Mouse (Mus musculus) neural tube, embryonic 11.5 days (tissue): ENCODE data around the gene Cblb. TPM values are rescaled to one million over a fixed set of nuclear protein-coding genes. Genes with fewer than 3 reads are reported as not detected.

Source experiments
- ATAC-seq: fragments of 200-750 bp; cut with Nextera tagmentation; 2 replicates; pipeline ENCODE4 v1.8.0; 2017; ENCODE audit warnings: moderate number of reproducible peaks, mild to moderate bottlenecking, moderate TSS enrichment, moderate library complexity; ENCODE audit not compliant: insufficient read depth, low FRiP score, low TSS enrichment
- DNase-seq: peaks from one replicate; pipeline ENCODE4 v3.0.0-alpha.2; 2015; ENCODE audit warnings: low spot score
- H3K27ac ChIP-seq: fragments of 300-500 bp; sonication (generic); 2 replicates; pipeline ENCODE4 v1.5.1; 2014; ENCODE audit warnings: low read depth, mild to moderate bottlenecking, low read length
- H3K27me3 ChIP-seq: fragments of 300-500 bp; sonication (generic); 2 replicates; pipeline ENCODE4 v1.6.1; 2014; ENCODE audit warnings: mild to moderate bottlenecking, low read length, mixed read lengths; ENCODE audit not compliant: control insufficient read depth, insufficient read depth
- H3K36me3 ChIP-seq: fragments of 300-500 bp; sonication (generic); 2 replicates; pipeline ENCODE4 v1.6.1; 2014; ENCODE audit warnings: mild to moderate bottlenecking, low read length, moderate library complexity, mixed read lengths; ENCODE audit not compliant: control insufficient read depth, insufficient read depth
- H3K4me1 ChIP-seq: fragments of 300-500 bp; sonication (generic); 2 replicates; pipeline ENCODE4 v1.6.1; 2014; ENCODE audit warnings: low read length, mixed read lengths; ENCODE audit not compliant: control insufficient read depth, insufficient read depth
- H3K4me2 ChIP-seq: fragments of 300-500 bp; sonication (generic); 2 replicates; pipeline ENCODE4 v1.6.1; 2014; ENCODE audit warnings: low read depth, mild to moderate bottlenecking, moderate library complexity
- H3K4me3 ChIP-seq: fragments of 300-500 bp; sonication (generic); 2 replicates; pipeline ENCODE4 v1.5.1; 2014; ENCODE audit warnings: low read depth, low read length
- H3K9ac ChIP-seq: fragments of 300-500 bp; sonication (generic); 2 replicates; pipeline ENCODE4 v1.6.1; 2014; ENCODE audit warnings: mild to moderate bottlenecking, low read length
- H3K9me3 ChIP-seq: fragments of 300-500 bp; sonication (generic); 2 replicates; pipeline ENCODE4 v1.6.1; 2016; ENCODE audit warnings: low read length; ENCODE audit not compliant: control insufficient read depth
- WGBS: fragments of 180-500 bp; shearing (Covaris S2); extraction: QIAGEN DNeasy Blood & Tissue Kit; methylation state at CpG from one replicate; pipeline ENCODE4 v1.1.7; 2014; 5-methylcytosine and 5-hydroxymethylcytosine counted together
- polyA plus RNA-seq: library from polyadenylated mRNA; unstranded; fragments of >200 nt; fragmentation: Nextera tagmentation; extraction: Ambion mirVana; gene quantifications from 2 replicates; pipeline ENCODE4 v1.2.1, GENCODE M21; 2014

The Cblb gene
- polyA plus RNA-seq, 1 experiment from 2014 or later = 41.7 TPM

- Histone ChIP-seq H3K27ac (no peak overlapping the region), H3K36me3 (no peaks in the 10 kb centered on the region), H3K9ac (no peak overlapping the region), H3K4me3 (no peak overlapping the region), H3K4me2 (no peak overlapping the region), H3K4me1 (no peaks in the 10 kb centered on the region), H3K9me3 (no peaks in the 10 kb centered on the region), H3K27me3 (no peaks in the 10 kb centered on the region)
- ATAC-seq = no peak
- WGBS = 69% methylated on average over 5 of the region's 5 CpGs
- no peak for DNase-seq
These were observed 124.1 kb downstream of the Cblb start for GRCm38 (mm10) chr16:52155030-52155696.

DNA sequence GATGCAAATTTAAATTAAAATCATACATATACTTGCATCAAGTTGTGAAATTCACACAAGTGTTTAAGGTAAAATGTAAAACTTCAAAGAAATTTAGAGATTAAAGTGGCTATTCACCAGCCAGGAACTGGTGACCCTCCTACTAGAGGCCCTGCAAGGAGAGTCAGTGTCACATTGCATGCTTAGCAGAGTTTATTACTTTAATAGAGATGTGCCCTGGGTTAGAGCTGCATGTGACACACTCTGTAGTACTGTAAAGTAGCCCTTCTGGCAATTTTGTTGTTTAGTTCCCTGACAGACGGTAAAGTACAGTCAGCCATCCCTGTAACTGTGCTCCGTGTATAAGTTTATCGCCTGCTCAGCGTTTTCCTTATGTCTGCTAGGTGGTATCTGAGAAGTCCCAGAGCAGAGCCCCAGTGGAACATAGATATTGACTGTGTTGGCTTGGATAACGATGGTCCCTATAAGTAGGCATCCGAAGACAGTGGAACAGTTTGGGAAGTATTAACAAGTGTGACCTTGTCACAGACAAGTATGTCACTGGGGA is 129.0 kb downstream of the Cblb start:
- DNase-seq (no peak), ATAC-seq (no peak)
- H3K27me3 ChIP-seq = no peaks in the 10 kb centered on the region
- peaks cover 3% of the 10 kb centered on the region; the same call in 1 of the 2 replicates for H3K36me3 ChIP-seq
- WGBS = 95% methylated on average over 6 of the region's 6 CpGs
- no peak overlapping the region for H3K4me3 ChIP-seq
- no peak overlapping the region for H3K4me2 ChIP-seq
- no peaks in the 10 kb centered on the region for H3K4me1 ChIP-seq
- H3K9ac ChIP-seq = no peak overlapping the region
- H3K27ac ChIP-seq = no peak overlapping the region
- no peaks in the 10 kb centered on the region for H3K9me3 ChIP-seq

DNA sequence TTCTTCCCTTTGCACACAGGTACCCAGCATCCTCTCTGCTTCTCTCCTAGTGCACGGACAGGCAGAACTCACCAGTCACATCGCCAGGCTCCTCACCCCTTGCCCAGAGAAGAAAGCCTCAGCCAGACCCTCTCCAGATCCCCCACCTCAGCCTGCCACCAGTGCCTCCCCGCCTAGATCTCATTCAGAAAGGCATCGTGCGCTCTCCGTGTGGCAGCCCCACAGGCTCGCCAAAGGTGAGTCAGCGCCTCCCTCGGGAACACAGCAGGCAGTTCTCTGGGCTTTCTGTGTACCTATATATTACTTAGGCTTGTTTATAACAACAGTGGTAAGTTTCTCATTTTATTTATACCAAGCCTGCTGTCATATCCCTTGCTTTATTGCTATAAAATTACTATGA is 133.2 kb downstream of the Cblb start:
- H3K4me2 ChIP-seq = no peak overlapping the region
- no peak overlapping the region for H3K9ac ChIP-seq
- no peaks in the 10 kb centered on the region for H3K9me3 ChIP-seq
- no peak overlapping the region for H3K27ac ChIP-seq
- H3K36me3 ChIP-seq = peaks cover 7% of the 10 kb centered on the region; the same call in 1 of the 2 replicates
- DNase-seq = no peak
- no peak for ATAC-seq
- WGBS = 88% methylated on average over 9 of the region's 9 CpGs
- no peaks in the 10 kb centered on the region for H3K27me3 ChIP-seq
- no peak overlapping the region for H3K4me3 ChIP-seq
- no peaks in the 10 kb centered on the region for H3K4me1 ChIP-seq

GRCm38 (mm10) chr16:52173253-52173652 is 142.2 kb downstream of the Cblb start:
- H3K36me3 ChIP-seq = peaks cover 3% of the 10 kb centered on the region; the same call in 1 of the 2 replicates

GRCm38 (mm10) chr16:52179839-52180238 is 148.8 kb downstream of the Cblb start:
- no peak overlapping the region for H3K27ac ChIP-seq
- DNase-seq = no peak
- H3K9me3 ChIP-seq = no peaks in the 10 kb centered on the region
- H3K36me3 ChIP-seq = no peaks in the 10 kb centered on the region; the same call in 1 of the 2 replicates
- no peaks in the 10 kb centered on the region for H3K27me3 ChIP-seq
- H3K4me3 ChIP-seq = no peak overlapping the region
- no peak overlapping the region for H3K4me2 ChIP-seq
- ATAC-seq = no peak
- H3K4me1 ChIP-seq = no peaks in the 10 kb centered on the region
- H3K9ac ChIP-seq = no peak overlapping the region
- 96% methylated on average over 3 of the region's 3 CpGs for WGBS

More at GRCm38 (mm10) chr16:52173253-52173652, 142.2 kb downstream of the Cblb start:
- H3K9ac ChIP-seq = no peak overlapping the region
- no peaks in the 10 kb centered on the region for H3K9me3 ChIP-seq
- H3K4me2 ChIP-seq = no peak overlapping the region
- no peaks in the 10 kb centered on the region for H3K27me3 ChIP-seq
- no peak overlapping the region for H3K4me3 ChIP-seq
- H3K4me1 ChIP-seq = no peaks in the 10 kb centered on the region
- no peak overlapping the region for H3K27ac ChIP-seq
- ATAC-seq (no peak), DNase-seq (no peak)

DNA sequence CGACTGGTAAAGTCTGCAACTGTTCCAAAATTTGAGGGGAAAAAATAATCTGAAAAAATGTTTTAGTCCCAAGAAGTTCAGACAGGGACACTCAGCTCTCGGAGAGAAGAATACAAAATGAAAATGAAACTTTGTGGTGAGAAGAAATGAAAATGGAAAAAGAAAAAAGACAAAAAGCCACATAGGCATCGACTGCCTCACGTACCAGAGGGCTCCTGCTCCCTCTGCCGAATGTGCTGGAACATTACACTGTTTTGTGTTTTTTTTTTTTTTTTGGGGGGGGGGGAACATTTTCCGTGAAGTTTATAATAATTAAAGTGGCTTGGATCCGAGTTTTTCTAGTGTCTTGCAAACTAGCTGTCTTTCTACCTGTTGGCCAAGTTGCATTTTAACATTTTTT is 151.0 kb downstream of the Cblb start:
- H3K4me2 ChIP-seq = no peak overlapping the region
- no peak for DNase-seq
- no peak overlapping the region for H3K27ac ChIP-seq
- no peaks in the 10 kb centered on the region; the same call in none of the 2 replicates for H3K36me3 ChIP-seq
- H3K9ac ChIP-seq = no peak overlapping the region
- WGBS = 88% methylated on average over 7 of the region's 7 CpGs
- no peaks in the 10 kb centered on the region for H3K4me1 ChIP-seq
- no peaks in the 10 kb centered on the region for H3K27me3 ChIP-seq
- H3K4me3 ChIP-seq = no peak overlapping the region
- ATAC-seq = no peak
- H3K9me3 ChIP-seq = no peaks in the 10 kb centered on the region

GRCm38 (mm10) chr16:52184350-52184749 is 153.3 kb downstream of the Cblb start:
- Histone ChIP-seq H3K36me3 (no peaks in the 10 kb centered on the region; the same call in none of the 2 replicates), H3K4me2 (no peak overlapping the region), H3K27me3 (no peaks in the 10 kb centered on the region), H3K27ac (no peak overlapping the region), H3K9me3 (no peaks in the 10 kb centered on the region), H3K4me3 (no peak overlapping the region), H3K9ac (no peak overlapping the region), H3K4me1 (no peaks in the 10 kb centered on the region)
- ATAC-seq = no peak
- WGBS = 93% methylated on average over 10 of the region's 10 CpGs
- DNase-seq = no peak

DNA sequence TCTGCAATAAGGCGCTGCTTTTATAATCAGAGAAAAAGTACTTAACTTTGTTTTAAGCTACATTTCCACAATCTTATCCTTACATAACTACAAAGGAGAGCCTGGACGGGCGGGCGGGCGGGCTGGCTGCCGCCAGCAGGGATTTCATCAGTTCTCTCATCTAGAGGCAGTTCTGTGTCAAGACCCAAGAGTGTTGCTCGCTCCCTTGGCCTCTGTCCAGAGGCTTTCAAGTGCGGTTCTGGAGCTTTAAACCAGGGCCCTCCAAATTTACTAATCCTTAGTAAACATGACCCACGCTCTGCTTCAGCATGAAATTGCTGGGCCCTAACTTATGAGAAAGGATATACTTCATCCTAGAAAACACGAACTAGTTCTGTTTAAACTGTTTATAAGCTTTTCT is 155.7 kb downstream of the Cblb start:
- DNase-seq (no peak), ATAC-seq (no peak)
- peaks cover 4% of the 10 kb centered on the region for H3K36me3 ChIP-seq
- H3K27me3 ChIP-seq = no peaks in the 10 kb centered on the region
- H3K27ac ChIP-seq = no peak overlapping the region
- no peaks in the 10 kb centered on the region for H3K9me3 ChIP-seq
- no peak overlapping the region for H3K4me3 ChIP-seq
- H3K9ac ChIP-seq = no peak overlapping the region
- WGBS = 93% methylated on average over 10 of the region's 10 CpGs
- H3K4me1 ChIP-seq = no peaks in the 10 kb centered on the region
- no peak overlapping the region for H3K4me2 ChIP-seq

DNA sequence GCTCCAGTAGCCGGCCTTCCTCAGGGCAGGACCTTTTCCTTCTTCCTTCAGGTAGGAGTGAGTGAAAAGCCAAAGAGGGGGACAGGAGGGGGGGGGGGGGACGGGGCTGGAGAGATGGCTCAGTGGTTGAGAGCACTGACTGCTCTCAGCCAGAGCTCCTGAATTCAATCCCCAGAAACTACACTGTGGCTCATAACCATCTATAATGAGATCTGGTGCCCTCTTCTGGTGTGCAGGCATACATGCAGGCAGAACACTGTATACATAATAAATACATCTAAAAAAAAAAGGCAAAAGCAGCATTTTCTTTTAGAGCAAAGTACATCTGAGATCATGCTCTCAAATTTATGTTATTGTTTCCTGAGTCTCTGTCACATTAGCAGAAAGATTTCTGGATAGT is 158.1 kb downstream of the Cblb start:
- Histone ChIP-seq H3K36me3 (peaks cover 4% of the 10 kb centered on the region), H3K27me3 (no peaks in the 10 kb centered on the region), H3K9ac (no peak overlapping the region), H3K4me1 (no peaks in the 10 kb centered on the region), H3K9me3 (no peaks in the 10 kb centered on the region), H3K4me3 (no peak overlapping the region), H3K4me2 (no peak overlapping the region), H3K27ac (no peak overlapping the region)
- 89% methylated on average over 1 of the region's 2 CpGs for WGBS
- no peak for DNase-seq
- no peak for ATAC-seq
